Mouse (Mus musculus) forebrain, embryonic 15.5 days (tissue): Measurements from ENCODE around the gene Tmem110. TPM values are rescaled to one million over a fixed set of nuclear protein-coding genes. Genes with fewer than 3 reads are reported as not detected.

ENCODE experiments used
- ATAC-seq: fragments of 200-750 bp; cut with Nextera tagmentation; replicated peaks from 2 replicates; pipeline ENCODE4 v1.8.0; 2017; ENCODE audit warnings: mild to moderate bottlenecking, moderate TSS enrichment, moderate library complexity
- H3K27ac ChIP-seq: fragments of 300-500 bp; sonication (generic); replicated peaks from 2 replicates; pipeline ENCODE4 v1.5.1; 2015; ENCODE audit warnings: mild to moderate bottlenecking, inconsistent platforms
- H3K27me3 ChIP-seq: fragments of 300-500 bp; sonication (generic); 2 replicates; pipeline ENCODE4 v1.6.1; 2015; ENCODE audit warnings: inconsistent platforms
- H3K36me3 ChIP-seq: fragments of 300-500 bp; sonication (generic); 2 replicates; pipeline ENCODE4 v1.6.1; 2015; ENCODE audit warnings: mild to moderate bottlenecking, inconsistent platforms
- H3K4me1 ChIP-seq: fragments of 300-500 bp; sonication (generic); 2 replicates; pipeline ENCODE4 v1.6.1; 2015; ENCODE audit warnings: inconsistent platforms
- H3K4me2 ChIP-seq: fragments of 300-500 bp; sonication (generic); replicated peaks from 2 replicates; pipeline ENCODE4 v1.6.1; 2015; ENCODE audit warnings: mild to moderate bottlenecking, inconsistent platforms
- H3K4me3 ChIP-seq: fragments of 300-500 bp; sonication (generic); 2 replicates; pipeline ENCODE4 v1.5.1; 2015; ENCODE audit warnings: mild to moderate bottlenecking, inconsistent platforms
- H3K9ac ChIP-seq: fragments of 300-500 bp; sonication (generic); replicated peaks from 2 replicates; pipeline ENCODE4 v1.6.1; 2015; ENCODE audit warnings: mild to moderate bottlenecking, inconsistent platforms
- H3K9me3 ChIP-seq: fragments of 300-500 bp; sonication (generic); 2 replicates; pipeline ENCODE4 v1.6.1; 2016; ENCODE audit warnings: inconsistent platforms
- WGBS: fragments of 180-500 bp; shearing (Covaris S2); methylation state at CpG from one replicate; pipeline ENCODE4 v1.1.7; 2015; ENCODE audit warnings: mixed read lengths; 5-methylcytosine and 5-hydroxymethylcytosine counted together
- polyA plus RNA-seq: library from polyadenylated mRNA; unstranded; fragments of >200 nt; fragmentation: Nextera tagmentation; extraction: Ambion mirVana; gene quantifications from 2 replicates; pipeline ENCODE4 v1.2.1, GENCODE M21; 2015

The Tmem110 gene
- polyA plus RNA-seq, 1 experiment from 2014 or later: 18.0 TPM

DNA sequence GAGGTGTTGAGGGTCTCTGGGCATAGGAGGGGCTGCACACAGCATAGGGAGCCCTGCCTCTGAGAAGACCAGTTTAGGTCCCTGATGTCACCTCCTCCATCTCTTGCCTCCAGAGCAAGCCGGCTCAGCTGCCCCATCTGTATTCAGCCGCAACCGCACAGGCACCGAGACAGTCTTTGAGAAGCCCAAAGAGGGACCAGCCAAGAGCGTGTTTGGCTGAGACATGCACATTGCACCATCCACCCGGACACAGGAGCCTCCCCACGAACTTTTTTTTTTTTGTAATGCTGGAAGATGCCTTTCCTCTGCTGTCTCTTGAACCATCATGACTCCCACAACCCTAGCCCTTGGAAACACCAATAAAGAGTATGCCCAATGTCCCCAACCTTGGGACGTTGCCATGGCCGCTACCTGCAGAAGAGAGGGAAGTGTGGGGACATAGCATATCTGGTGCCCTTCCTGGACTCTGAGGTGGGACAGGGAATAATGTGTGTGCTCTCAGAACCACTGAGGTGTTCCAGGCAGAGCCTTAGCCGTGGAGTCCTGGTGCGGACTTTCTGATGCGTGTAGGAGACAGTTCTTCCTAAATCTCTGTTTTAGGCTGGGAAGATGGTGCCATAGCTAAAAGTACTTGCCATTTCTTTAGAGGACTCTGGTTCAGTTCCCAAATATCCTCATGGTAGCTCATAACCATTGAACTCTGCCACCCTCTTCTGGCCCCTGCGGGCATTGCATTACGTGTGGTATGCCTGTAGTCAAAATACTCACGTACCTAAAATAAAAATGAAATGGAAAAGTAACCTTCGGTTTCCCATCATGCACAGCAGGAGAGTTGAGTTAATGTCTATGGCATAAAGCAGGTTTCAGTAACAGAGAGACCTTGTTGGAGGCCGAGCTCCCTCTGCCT is 55.7 kb downstream of the Tmem110 start:
- Histone ChIP-seq H3K27ac (no peak overlapping the region), H3K36me3 (no peaks in the 10 kb centered on the region), H3K4me1 (0 out of 2 replicates have a peak, but pooled peaks cover 6% of the 10 kb centered on the region), H3K27me3 (no peaks in the 10 kb centered on the region), H3K4me2 (no peak overlapping the region), H3K4me3 (no peak overlapping the region), H3K9me3 (no peaks in the 10 kb centered on the region), H3K9ac (no peak overlapping the region)
- no peak for ATAC-seq
- 88% methylated on average over 17 of the region's 17 CpGs for WGBS

DNA sequence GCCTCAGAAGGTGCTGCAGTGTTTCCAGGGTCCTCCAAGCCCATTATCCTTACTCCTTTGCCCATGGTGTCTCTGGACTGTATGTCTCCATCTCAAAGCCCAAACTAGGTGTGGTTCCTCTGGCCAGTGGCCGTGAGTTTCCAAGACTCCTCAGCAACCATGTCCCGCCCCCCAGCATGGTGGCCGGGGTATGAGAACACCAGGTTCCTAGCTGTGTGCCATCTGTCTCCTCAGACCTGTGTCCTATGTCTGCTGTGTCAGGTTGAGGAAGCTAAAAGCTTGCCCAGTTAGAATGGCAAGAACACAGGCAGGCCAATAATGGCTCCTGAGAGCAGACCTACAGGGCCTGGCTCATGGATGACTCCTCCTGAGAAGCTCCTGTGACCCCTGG is 56.3 kb downstream of the Tmem110 start:
- Histone ChIP-seq H3K9me3 (no peaks in the 10 kb centered on the region), H3K4me1 (0 out of 2 replicates have a peak, but pooled peaks cover 6% of the 10 kb centered on the region), H3K4me3 (no peak overlapping the region), H3K27ac (no peak overlapping the region), H3K9ac (no peak overlapping the region), H3K27me3 (no peaks in the 10 kb centered on the region), H3K4me2 (no peak overlapping the region), H3K36me3 (no peaks in the 10 kb centered on the region)
- 95% methylated on average over 3 of the region's 3 CpGs for WGBS
- no peak for ATAC-seq

DNA sequence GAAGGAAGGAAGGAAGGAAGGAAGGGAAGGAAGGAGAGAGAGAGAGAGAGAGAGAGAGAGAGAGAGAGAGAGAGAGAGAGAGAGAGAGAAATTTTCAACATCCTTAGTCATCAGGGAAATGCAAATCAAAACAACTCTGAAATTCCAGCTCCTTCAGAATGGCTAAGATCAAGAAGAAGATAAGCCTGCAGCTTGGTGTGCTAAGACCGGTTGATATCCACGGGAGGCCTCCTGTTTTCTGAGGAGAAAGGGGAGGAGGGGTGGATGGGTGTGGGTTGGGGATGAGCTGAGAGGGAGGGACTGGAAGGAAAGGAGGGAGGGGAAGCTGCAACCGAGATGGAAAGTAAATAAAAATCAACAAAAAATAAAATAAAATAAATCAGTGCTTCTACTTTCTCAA is 59.9 kb downstream of the Tmem110 start:
- no peaks in the 10 kb centered on the region for H3K27me3 ChIP-seq
- no peaks in the 10 kb centered on the region for H3K36me3 ChIP-seq
- H3K27ac ChIP-seq: no peak overlapping the region
- H3K4me3 ChIP-seq: no peak overlapping the region
- H3K9me3 ChIP-seq: no peaks in the 10 kb centered on the region
- H3K9ac ChIP-seq: no peak overlapping the region
- H3K4me2 ChIP-seq: no peak overlapping the region
- ATAC-seq: no peak
- H3K4me1 ChIP-seq: peaks cover 4% of the 10 kb centered on the region; the same call in 1 of the 2 replicates
- WGBS: 25% methylated on average over 3 of the region's 3 CpGs

DNA sequence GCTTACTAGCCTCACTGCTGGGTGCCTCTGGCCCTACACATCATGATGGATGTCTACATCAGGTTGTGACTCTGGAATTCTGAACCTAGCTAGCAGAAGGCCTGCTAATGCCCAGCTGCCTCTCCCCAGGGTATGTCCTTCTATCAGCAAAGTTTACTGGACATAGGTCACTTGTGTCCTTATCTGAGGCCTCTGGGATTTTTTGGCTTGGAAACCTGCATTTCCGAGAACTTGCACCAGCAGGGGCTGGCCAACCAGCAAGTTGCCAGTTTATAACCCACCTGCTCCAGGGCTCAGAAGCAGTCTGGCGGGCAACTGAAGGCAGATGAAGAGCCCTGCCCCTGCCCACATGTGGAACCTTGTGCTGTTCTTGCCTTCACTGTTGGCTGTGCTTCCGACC is 60.8 kb downstream of the Tmem110 start, which contains the start of gene Itih4:
Gene Itih4 (plus strand): TSS at position 273 of the 400 bp plus-strand sequence.
- no peak for ATAC-seq
- Histone ChIP-seq H3K27me3 (no peaks in the 10 kb centered on the region), H3K36me3 (no peaks in the 10 kb centered on the region), H3K9ac (no peak within 1 kb of the TSS), H3K9me3 (no peaks in the 10 kb centered on the region), H3K27ac (no peak within 1 kb of the TSS), H3K4me2 (no peak within 1 kb of the TSS), H3K4me1 (peaks cover 4% of the 10 kb centered on the region; the same call in 1 of the 2 replicates), H3K4me3 (no peak within 1 kb of the TSS)
- WGBS: 89% methylated on average over 3 of the region's 3 CpGs

DNA sequence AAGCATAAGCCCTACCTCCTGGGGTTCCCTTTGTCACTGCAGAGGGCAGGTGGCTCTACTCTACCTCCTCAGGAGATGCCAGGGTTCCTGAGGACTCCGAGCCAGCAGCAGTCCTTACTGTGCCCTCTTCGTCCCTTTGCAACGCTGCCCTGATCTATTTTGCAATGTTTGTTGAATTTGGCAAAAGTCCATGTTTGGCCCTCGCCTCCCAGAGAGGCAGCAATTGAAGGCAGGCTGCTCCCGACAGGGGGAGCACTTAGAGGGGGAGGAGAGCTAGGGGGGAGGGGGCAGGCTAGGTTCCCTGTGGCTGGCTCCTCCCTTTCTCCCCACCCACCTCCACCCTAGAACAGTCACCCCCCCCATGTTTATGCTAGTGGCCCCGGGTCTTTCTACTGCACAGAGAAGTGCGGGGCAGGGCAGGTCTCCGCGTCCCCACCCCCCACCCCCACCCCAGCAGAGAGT is 62.9 kb downstream of the Tmem110 start:
- no peaks in the 10 kb centered on the region for H3K36me3 ChIP-seq
- WGBS: 14% methylated on average over 9 of the region's 9 CpGs
- ATAC-seq: no peak

DNA sequence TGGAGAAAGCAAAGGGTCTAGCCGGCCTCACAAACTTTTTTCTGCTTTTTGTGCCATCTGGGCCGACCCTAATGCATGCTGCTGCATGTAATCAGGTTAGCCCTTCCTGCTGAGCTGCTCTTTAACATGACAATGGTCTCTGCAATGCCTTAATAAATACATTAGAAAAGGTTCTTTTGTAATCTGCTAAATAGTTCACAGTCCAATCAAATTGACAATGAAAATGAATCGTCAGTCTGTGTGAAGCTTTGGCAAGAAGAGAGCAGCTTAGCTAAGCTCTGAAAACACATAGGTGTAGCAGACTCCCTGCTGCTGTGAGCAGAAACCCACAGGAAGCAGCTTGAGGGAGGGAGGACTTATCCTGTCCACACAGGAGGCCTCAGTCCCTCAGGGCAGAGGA is 74.6 kb downstream of the Tmem110 start:
- H3K4me2 ChIP-seq: no peak overlapping the region
- H3K4me1 ChIP-seq: no peaks in the 10 kb centered on the region
- no peaks in the 10 kb centered on the region for H3K36me3 ChIP-seq
- no peaks in the 10 kb centered on the region for H3K9me3 ChIP-seq
- H3K27ac ChIP-seq: no peak overlapping the region
- WGBS: 15% methylated on average over 3 of the region's 3 CpGs
- no peak for ATAC-seq
- no peak overlapping the region for H3K4me3 ChIP-seq
- no peaks in the 10 kb centered on the region for H3K27me3 ChIP-seq
- no peak overlapping the region for H3K9ac ChIP-seq

More for the DNA sequence above, 62.9 kb downstream of the Tmem110 start:
- Histone ChIP-seq H3K9me3 (no peaks in the 10 kb centered on the region), H3K4me3 (no peak overlapping the region), H3K4me1 (peaks cover 4% of the 10 kb centered on the region; the same call in 1 of the 2 replicates), H3K27me3 (no peaks in the 10 kb centered on the region), H3K9ac (no peak overlapping the region), H3K4me2 (no peak overlapping the region), H3K27ac (no peak overlapping the region)

DNA sequence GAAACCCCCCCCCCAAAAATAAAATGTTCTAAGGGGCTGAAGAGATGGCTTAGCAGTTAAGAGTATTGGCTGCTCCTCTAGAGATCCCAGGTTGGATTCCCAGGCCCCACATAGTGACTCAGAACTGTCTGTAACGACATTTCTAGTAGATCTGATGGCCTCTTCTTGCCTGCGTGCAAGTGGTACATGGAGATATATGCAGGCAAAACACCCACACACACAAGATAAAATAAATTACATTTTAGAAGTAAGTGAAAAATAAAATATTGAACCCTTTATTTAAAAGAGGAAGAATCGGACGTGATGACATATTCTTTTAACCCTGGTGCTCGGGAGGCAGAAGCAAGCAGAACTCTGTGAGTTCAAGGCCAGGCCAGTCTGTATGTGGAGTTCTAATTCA is 77.2 kb downstream of the Tmem110 start:
- Histone ChIP-seq H3K4me1 (no peaks in the 10 kb centered on the region), H3K4me2 (no peak overlapping the region), H3K36me3 (no peaks in the 10 kb centered on the region), H3K27ac (no peak overlapping the region), H3K9ac (no peak overlapping the region), H3K9me3 (no peaks in the 10 kb centered on the region), H3K27me3 (no peaks in the 10 kb centered on the region), H3K4me3 (no peak overlapping the region)
- ATAC-seq: no peak
- WGBS: 93% methylated on average over 5 of the region's 5 CpGs

DNA sequence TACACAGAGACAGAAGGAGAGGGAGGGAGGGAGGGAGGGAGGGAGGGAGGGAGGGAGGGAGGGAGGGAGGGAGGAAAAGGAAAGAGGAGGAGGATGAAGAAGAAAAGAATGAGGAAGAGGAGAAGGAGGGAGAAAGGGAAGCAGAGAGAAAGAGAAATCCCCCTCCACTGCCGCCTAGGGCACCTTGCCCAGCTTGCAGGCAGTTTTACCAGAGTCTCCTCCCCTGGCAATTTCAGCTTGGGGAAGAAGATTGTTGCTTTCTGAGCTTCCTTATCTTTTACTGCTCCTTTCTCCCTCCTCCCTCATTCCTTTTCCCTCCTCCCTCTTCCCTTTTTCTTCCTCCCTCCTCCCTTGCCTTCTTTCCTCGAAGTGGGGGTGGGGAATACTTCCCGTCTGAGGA is 77.6 kb downstream of the Tmem110 start:
- H3K9ac ChIP-seq: no peak overlapping the region
- no peak overlapping the region for H3K4me2 ChIP-seq
- no peaks in the 10 kb centered on the region for H3K27me3 ChIP-seq
- no peaks in the 10 kb centered on the region for H3K4me1 ChIP-seq
- 82% methylated on average over 3 of the region's 3 CpGs for WGBS
- H3K36me3 ChIP-seq: no peaks in the 10 kb centered on the region
- ATAC-seq: no peak
- H3K27ac ChIP-seq: no peak overlapping the region
- H3K4me3 ChIP-seq: no peak overlapping the region
- no peaks in the 10 kb centered on the region for H3K9me3 ChIP-seq

DNA sequence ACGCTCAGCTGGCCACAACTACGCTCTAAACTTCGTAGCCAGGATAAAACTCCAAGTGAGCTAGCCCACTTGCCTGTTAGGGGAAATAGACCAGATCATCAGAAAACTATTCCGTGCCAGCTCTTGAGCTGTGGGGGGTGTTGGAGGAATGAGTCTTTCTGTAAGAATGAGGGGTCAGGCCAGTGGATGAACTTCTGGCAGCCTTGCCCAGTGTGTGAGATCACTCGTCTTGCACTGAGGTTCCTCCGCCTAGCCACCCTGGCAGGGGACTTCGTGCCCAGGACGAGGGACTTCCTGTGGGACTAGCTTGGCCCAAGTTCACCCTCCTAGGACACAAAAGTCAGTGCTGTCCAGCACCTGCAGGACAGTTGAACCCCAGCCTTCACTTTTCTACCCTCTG is 78.9 kb downstream of the Tmem110 start:
- H3K36me3 ChIP-seq: no peaks in the 10 kb centered on the region
- no peak for ATAC-seq
- 88% methylated on average over 8 of the region's 8 CpGs for WGBS

DNA sequence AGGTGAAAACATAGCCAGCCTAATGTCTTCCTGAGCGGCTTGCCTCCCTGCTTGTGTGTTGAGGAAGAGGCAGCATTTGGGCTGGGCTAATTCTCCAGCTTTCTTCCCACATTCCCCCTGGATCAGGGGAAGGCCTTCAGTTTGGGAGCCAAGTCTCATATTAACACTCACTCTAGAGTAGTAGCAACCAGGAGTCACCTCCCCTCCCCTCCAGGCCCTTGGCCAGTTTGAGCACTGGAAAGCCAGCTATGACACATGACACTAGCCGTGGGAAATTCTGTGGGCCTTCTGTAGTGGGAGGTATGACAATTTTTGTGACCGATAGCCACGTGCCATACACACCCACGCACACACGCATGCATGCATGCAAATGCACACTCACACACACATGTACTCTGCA is 80.6 kb downstream of the Tmem110 start:
- H3K4me3 ChIP-seq: no peak overlapping the region
- H3K4me2 ChIP-seq: no peak overlapping the region
- H3K9me3 ChIP-seq: no peaks in the 10 kb centered on the region
- H3K27ac ChIP-seq: no peak overlapping the region
- no peak overlapping the region for H3K9ac ChIP-seq
- H3K4me1 ChIP-seq: no peaks in the 10 kb centered on the region
- ATAC-seq: no peak
- no peaks in the 10 kb centered on the region for H3K27me3 ChIP-seq
- no peaks in the 10 kb centered on the region for H3K36me3 ChIP-seq
- 91% methylated on average over 6 of the region's 6 CpGs for WGBS

More for the DNA sequence above, 78.9 kb downstream of the Tmem110 start:
- Histone ChIP-seq H3K9me3 (no peaks in the 10 kb centered on the region), H3K4me1 (no peaks in the 10 kb centered on the region), H3K27ac (no peak overlapping the region), H3K9ac (no peak overlapping the region), H3K4me3 (no peak overlapping the region), H3K4me2 (no peak overlapping the region), H3K27me3 (no peaks in the 10 kb centered on the region)

DNA sequence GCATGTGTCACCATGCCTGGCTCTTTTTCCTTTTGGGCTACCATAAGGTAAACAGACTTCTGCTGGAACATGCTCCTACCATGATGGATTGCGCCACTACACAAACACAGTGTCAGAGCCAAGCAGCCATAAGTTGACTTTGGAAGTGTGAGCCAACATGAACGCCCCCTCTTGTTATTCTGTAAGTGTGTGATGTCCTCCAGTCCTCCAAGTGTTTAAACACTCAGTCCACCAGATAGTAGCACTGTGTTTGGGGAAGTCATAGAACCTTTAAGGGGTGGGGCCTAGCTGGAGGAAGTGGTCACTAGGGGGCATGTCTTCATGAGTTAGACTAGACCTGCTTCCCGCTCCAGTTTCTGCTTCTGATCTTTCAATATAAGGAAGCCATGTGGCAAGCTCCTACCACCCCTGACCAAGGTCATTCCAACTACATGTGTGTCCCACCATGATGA is 82.5 kb downstream of the Tmem110 start:
- 80% methylated on average over 3 of the region's 3 CpGs for WGBS

DNA sequence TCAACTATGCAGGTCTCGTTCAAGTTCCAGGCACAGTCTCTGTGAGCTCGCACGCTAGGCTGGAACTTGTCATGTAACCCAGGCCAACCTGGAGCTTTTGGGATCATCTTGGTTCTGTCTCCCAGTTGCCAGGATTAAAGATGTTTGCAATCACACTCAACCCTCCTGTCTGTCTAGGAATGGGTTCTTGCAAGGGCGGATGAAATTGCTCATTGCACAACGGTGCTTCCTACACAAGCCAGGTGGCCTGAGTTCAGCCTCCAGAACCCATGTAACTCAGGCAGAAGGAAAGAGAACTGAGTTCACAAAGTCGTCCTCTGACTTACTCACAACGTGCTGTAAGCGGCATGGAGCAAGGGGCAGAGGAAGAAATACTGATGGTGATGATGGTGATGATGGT is 85.8 kb downstream of the Tmem110 start:
- no peaks in the 10 kb centered on the region for H3K9me3 ChIP-seq
- no peak overlapping the region for H3K9ac ChIP-seq
- no peak overlapping the region for H3K4me2 ChIP-seq
- H3K4me1 ChIP-seq: no peaks in the 10 kb centered on the region
- no peaks in the 10 kb centered on the region for H3K27me3 ChIP-seq
- no peak for ATAC-seq
- no peak overlapping the region for H3K4me3 ChIP-seq
- H3K27ac ChIP-seq: no peak overlapping the region
- WGBS: 90% methylated on average over 8 of the region's 8 CpGs
- no peaks in the 10 kb centered on the region for H3K36me3 ChIP-seq

More for the DNA sequence above, 82.5 kb downstream of the Tmem110 start:
- no peak overlapping the region for H3K27ac ChIP-seq
- H3K4me2 ChIP-seq: no peak overlapping the region
- no peak for ATAC-seq
- H3K9me3 ChIP-seq: no peaks in the 10 kb centered on the region
- no peaks in the 10 kb centered on the region for H3K36me3 ChIP-seq
- no peak overlapping the region for H3K9ac ChIP-seq
- no peaks in the 10 kb centered on the region for H3K4me1 ChIP-seq
- H3K4me3 ChIP-seq: no peak overlapping the region
- H3K27me3 ChIP-seq: no peaks in the 10 kb centered on the region
